Mouse (Mus musculus) cerebral cortex, adult 2 months (tissue): ENCODE results near the gene Sptbn1.

Source experiments
- WGBS: fragments of 180-500 bp; shearing (Covaris S2); methylation state at CpG from one replicate; pipeline ENCODE4 v1.1.7; 2018; 5-methylcytosine and 5-hydroxymethylcytosine counted together

The Sptbn1 gene

GRCm38 (mm10) chr11:30267892-30268647 lies at the start of gene Sptbn1:
Sptbn1 (minus strand) TSS chr11:30268175.
- WGBS = under 1% methylated on average over 52 of the region's 81 CpGs

- 88% methylated on average over 3 of the region's 3 CpGs for WGBS
Observed at GRCm38 (mm10) chr11:30292221-30293160, 24.5 kb upstream of the Sptbn1 start.

DNA sequence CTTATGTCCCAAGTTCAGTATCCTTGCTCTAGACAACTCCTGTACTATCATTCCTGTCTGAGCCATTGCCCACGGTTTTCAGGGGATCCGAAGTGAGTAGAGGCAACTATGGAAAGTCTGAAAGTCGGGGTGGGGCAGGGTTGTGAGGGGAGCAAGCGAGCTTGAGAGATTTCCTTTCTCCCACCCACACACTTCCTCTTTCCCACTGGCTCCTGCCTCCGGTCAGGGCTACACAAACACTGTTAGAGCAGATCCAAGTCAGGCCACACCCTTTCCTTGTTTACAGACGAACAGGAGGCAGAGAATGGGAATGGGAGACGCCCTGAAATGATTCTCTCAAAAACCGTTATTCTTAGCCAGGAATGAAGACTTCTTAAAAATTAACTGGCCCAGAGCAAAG lies 23.2 kb upstream of the Sptbn1 start:
- WGBS = 58% methylated on average over 8 of the region's 8 CpGs

- WGBS = 35% methylated on average over 7 of the region's 7 CpGs
Observed at GRCm38 (mm10) chr11:30289470-30290431, 21.8 kb upstream of the Sptbn1 start.

GRCm38 (mm10) chr11:30288075-30288474 lies 20.1 kb upstream of the Sptbn1 start:
- WGBS = 85% methylated on average over 2 of the region's 2 CpGs

- WGBS = 41% methylated on average over 2 of the region's 2 CpGs
Observed at GRCm38 (mm10) chr11:30283710-30284109, 15.7 kb upstream of the Sptbn1 start.

- 66% methylated on average over 5 of the region's 5 CpGs for whole genome bisulfite sequencing
Observed at GRCm38 (mm10) chr11:30281096-30281495, 13.1 kb upstream of the Sptbn1 start.

- WGBS = 80% methylated on average over 5 of the region's 5 CpGs
Observed at GRCm38 (mm10) chr11:30279278-30279677, 11.3 kb upstream of the Sptbn1 start.

DNA sequence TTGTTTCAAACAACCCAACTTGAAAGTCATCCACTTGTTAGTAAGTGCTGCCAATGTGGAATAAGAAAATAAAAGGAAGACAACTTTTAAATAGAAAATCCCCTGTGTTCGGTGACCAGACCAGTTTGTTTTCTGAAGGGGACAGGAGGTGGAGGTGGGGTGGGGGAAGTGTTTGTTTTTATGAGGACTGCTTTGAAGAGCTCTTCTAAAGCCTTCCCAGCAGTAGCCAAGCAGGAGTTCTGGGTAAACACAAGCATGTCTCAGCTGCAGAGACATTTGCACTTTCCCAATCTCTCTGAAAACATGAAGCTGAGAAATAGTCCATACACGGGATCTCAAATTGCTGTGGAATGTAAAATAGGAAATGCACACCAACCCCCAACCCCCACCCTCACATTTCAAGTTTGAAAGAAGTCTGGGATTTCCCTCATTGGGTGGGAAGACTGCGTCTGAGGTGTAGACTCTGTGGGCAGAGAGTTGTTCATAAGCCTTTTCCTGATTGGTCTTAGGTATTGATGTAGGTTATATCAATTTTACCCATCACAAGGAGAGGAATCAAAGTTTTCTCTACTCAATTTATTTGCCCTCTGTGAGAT lies 7.6 kb upstream of the Sptbn1 start:
- WGBS = 57% methylated on average over 3 of the region's 3 CpGs

GRCm38 (mm10) chr11:30269524-30269923 lies 1.5 kb upstream of the Sptbn1 start:
- 80% methylated on average over 1 of the region's 1 CpGs for WGBS

DNA sequence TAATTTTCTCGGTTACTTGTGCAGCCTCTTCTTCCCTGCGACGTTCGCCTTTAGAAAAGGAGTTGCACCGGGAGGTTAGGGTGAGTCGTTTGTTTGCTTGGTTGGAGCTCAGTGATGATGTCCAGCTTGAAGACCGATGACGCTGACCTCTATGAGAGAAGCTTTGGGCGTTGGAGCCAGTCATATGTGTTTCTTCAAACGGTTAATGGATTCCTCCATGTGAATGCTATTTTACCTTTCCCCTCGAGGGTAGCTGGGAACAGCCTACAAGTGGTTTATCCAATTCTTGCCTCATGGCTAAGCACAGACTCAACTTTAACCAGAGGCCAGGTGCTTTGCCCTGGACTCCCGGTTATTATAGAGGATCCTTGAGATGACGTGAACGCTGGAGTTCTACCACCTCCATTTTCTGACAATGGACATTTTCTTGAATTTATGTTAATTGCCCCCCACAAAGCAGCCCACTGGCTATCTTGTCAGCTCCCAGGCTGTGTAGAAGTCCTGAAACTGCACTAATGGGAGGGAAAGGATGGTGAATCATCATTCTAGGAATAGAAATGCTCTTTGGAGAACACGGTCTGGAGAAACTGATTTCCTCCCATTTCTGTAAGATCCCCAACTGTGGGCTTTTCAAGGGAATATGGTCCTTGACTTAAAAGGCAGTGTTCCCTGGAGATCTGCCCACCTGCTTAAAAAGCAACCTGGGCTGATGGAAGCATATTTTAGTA lies 837 bp upstream of the Sptbn1 start:
- WGBS = 2% methylated on average over 15 of the region's 15 CpGs

GRCm38 (mm10) chr11:30267036-30267891 lies 711 bp downstream of the Sptbn1 start:
- WGBS = 1% methylated on average over 68 of the region's 69 CpGs

DNA sequence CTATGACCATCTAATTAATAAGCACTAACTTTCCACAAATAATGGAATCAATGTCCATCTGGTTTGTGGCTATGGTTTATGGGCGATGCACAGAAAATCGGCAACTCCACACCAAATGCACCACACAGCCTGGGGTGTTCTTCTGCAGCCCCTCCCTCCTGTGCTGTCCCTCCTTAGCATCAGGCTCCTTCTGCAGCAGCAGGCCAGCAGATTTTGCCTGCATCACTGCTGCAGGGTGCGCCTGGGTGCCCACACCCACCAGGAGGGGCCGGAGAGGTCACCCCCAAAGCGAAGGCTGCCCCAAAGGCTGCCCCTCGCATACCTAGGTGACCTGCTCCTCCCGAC lies 1.3 kb downstream of the Sptbn1 start:
- WGBS = 4% methylated on average over 7 of the region's 7 CpGs

DNA sequence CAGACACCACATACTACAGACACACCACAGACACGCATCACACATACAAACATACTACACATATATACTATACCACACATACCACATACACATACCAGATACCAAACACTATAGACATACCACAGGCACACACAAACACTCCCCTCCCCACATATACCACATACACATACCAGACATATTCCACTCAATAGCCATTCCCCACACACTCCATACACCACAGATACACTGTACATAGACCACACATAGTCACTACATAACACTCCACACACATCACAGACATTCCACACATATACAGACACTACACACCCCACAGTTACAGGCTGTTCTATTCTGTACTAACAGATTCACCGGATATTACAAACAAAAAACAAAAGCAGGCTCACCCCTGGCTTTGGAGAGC lies 2.3 kb downstream of the Sptbn1 start:
- WGBS = 36% methylated on average over 2 of the region's 2 CpGs

DNA sequence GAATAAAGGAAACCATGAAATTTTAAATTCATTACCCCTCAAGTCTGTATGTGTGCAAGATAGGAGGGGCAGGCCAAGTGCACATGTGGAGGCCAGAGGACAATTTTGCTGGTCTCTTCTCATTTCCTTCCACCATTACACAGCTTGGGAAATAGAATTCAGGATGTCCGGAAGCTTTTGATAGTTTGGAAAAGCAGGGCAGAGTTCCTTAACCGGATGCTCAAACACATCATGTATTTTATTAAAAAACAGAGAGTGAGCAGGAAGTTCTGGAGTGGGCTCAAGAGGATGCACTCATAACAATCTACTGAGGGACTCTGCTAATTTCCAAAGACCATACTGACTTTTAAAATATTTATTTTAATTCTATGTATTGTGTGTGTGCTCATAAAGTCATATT lies 4.3 kb downstream of the Sptbn1 start:
- WGBS = 31% methylated on average over 2 of the region's 2 CpGs

DNA sequence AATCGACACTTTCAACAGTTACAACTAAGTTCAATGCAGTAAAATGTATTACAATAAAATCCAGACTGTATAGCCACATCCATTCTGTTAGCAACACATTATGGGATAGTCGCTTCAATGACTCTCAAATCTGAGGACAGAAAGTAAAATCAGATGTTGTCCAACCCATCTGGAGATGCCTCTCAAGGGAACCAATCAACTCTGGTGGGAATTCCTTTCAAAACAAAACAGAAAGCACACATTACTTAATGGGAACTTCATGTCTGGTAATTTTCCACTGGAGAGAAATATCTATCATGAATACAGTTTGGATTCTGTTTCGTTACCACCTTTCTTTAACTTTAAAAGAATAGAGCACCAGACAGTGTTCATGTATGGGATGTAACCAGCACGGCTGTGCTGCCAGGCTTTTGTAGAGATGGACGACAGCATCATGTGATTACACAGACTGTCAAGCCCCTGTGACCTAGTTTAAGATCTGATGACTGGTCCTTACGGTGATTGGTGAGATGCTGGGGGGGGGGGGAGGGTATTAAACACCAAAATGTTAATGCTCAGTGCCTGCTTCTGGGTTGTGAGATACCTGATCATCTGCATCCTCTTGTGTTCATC lies 9.1 kb downstream of the Sptbn1 start:
- 46% methylated on average over 6 of the region's 6 CpGs for WGBS

DNA sequence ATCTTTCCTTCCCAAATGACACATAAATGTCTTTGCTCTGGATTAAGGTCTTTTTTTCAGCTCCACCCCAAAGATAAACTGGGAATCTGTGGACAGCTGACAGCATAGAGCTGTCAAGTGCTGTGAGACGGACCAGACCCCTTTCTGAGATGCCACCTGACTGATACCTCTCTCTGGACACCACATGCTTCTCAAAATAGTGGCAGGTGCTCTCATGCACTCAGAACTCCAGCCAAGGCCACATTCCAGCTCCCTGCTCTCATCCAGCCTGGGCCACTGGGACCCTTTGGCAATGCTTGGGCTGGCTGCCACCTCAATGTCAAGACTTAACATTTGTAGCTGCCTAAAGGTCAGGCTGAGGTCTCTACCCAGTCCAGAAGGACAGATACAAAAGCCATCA lies 10.2 kb downstream of the Sptbn1 start:
- WGBS = 24% methylated on average over 1 of the region's 1 CpGs

DNA sequence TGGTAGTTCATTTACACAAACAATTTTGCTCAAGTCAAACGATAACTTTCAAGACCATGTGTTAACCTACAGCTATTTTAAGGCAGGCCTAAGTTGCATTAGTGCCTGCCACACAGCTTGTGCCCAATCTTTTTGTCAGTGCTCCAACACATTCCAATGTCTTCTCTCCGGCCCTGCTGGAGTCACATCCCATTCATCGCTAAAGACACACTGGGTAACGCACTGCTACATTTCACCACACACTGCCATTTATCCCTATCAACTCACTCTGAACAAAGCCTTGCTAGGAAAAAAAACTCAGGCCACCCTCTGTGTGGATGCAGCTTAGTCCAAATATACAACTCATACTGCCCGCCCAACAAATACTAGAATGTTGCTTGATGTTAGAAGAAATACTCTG lies 11.5 kb downstream of the Sptbn1 start:
- WGBS = 39% methylated on average over 5 of the region's 5 CpGs

GRCm38 (mm10) chr11:30255211-30255610 lies 12.8 kb downstream of the Sptbn1 start:
- WGBS = 74% methylated on average over 3 of the region's 3 CpGs
